Mouse (Mus musculus): ENCODE data around the gene Atp6v1fnb. TPM values are rescaled to one million over a fixed set of nuclear protein-coding genes. Genes with fewer than 3 reads are reported as not detected.

The Atp6v1fnb gene
- polyA plus RNA-seq (2015; fragmentation: Illumina TruSeq; extraction: RNeasy Lipid Tissue Mini Kit (QIAGEN cat#74804); ENCODE audit: low read depth, low replicate concordance), result not detected

GRCm38 (mm10) chr6:29471137-29471536, at the start of gene Atp6v1fnb:
Atp6v1fnb (plus strand) TSS chr6:29471437.

GRCm38 (mm10) chr6:29433038-29433803, 38.0 kb upstream of the Atp6v1fnb start, which contains the start of gene Flnc:
Flnc (plus strand) TSS chr6:29433256.

GRCm38 (mm10) chr6:29467583-29468354, 3.5 kb upstream of the Atp6v1fnb start, which contains the start of gene Atp6v1f:
Atp6v1f (plus strand) TSS chr6:29467718.

DNA sequence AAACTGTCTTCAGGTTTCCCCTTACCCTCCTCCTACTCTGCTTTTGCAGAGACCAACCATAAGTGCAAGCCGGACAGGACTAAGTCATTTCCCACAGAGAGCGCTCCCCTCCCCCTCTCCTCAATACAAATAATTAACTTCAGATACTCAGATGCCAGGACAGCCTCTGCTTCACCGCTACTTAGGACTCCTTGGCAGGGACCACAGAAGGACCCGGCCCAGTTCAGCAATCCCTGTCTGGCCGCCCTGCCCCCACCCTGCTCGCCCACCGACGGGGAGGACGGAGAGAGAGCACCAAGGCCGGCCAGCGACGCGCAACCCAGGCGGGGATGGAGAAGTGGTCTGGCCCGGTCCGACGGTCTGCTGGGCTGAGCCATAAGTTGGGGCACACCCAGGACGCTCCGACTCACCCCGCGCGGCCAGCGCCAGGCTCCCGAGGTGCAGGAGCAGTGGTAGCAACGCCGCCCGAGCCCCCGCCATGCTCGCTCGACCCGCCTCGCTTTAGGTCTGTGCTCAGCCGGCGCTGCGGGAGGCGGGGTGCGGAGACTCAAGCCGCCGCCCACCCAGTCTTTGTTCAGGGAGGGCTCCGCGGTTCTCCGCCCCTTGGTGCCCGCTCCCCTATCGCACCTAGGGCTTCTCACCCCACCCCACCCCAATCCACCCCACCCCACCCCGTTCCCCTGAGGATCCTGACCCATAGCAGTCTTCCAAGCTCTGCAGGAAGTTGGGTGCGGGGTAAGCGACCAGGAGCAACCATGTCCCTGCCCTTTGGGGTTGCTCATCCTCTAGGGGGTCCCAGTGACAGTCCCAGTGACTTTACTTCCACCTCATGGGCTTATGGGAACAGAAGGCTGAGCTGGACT, 36.4 kb downstream of the Atp6v1fnb start, which contains the start of gene Kcp:
Kcp (minus strand) TSS at position 506 of the 863 bp plus-strand sequence.

Other genes with a start within 250 kb of the Atp6v1fnb start
- gene Hilpda, start 198.9 kb upstream of the Atp6v1fnb start, polyA plus RNA-seq (2015; fragmentation: Illumina TruSeq; extraction: RNeasy Lipid Tissue Mini Kit (QIAGEN cat#74804); ENCODE audit: low read depth, low replicate concordance), result 14.4 TPM
- gene Fam71f2, start 191.8 kb upstream of the Atp6v1fnb start, polyA plus RNA-seq (2015; fragmentation: Illumina TruSeq; extraction: RNeasy Lipid Tissue Mini Kit (QIAGEN cat#74804); ENCODE audit: low read depth, low replicate concordance), result 1.3 TPM
- not detected for gene Fam71f1, start 152.3 kb upstream of the Atp6v1fnb start, polyA plus RNA-seq (2015; fragmentation: Illumina TruSeq; extraction: RNeasy Lipid Tissue Mini Kit (QIAGEN cat#74804); ENCODE audit: low read depth, low replicate concordance)
- 81.0 TPM for gene Calu, start 123.4 kb upstream of the Atp6v1fnb start, polyA plus RNA-seq (2015; fragmentation: Illumina TruSeq; extraction: RNeasy Lipid Tissue Mini Kit (QIAGEN cat#74804); ENCODE audit: low read depth, low replicate concordance)
- not detected for gene Opn1sw, start 83.0 kb upstream of the Atp6v1fnb start, polyA plus RNA-seq (2015; fragmentation: Illumina TruSeq; extraction: RNeasy Lipid Tissue Mini Kit (QIAGEN cat#74804); ENCODE audit: low read depth, low replicate concordance)
- 123 TPM for gene Ccdc136, start 75.1 kb upstream of the Atp6v1fnb start, polyA plus RNA-seq (2015; fragmentation: Illumina TruSeq; extraction: RNeasy Lipid Tissue Mini Kit (QIAGEN cat#74804); ENCODE audit: low read depth, low replicate concordance)
- 0.92 TPM for gene Flnc, start 38.2 kb upstream of the Atp6v1fnb start, polyA plus RNA-seq (2015; fragmentation: Illumina TruSeq; extraction: RNeasy Lipid Tissue Mini Kit (QIAGEN cat#74804); ENCODE audit: low read depth, low replicate concordance)
- gene Atp6v1f, start 3.7 kb upstream of the Atp6v1fnb start, polyA plus RNA-seq (2015; fragmentation: Illumina TruSeq; extraction: RNeasy Lipid Tissue Mini Kit (QIAGEN cat#74804); ENCODE audit: low read depth, low replicate concordance), result 398 TPM
- 1.1 TPM for gene Kcp, start 36.5 kb downstream of the Atp6v1fnb start, polyA plus RNA-seq (2015; fragmentation: Illumina TruSeq; extraction: RNeasy Lipid Tissue Mini Kit (QIAGEN cat#74804); ENCODE audit: low read depth, low replicate concordance)
- gene Irf5, start 55.2 kb downstream of the Atp6v1fnb start, polyA plus RNA-seq (2015; fragmentation: Illumina TruSeq; extraction: RNeasy Lipid Tissue Mini Kit (QIAGEN cat#74804); ENCODE audit: low read depth, low replicate concordance), result 3.2 TPM
- gene Tnpo3, start 138.4 kb downstream of the Atp6v1fnb start, polyA plus RNA-seq (2015; fragmentation: Illumina TruSeq; extraction: RNeasy Lipid Tissue Mini Kit (QIAGEN cat#74804); ENCODE audit: low read depth, low replicate concordance), result 52.1 TPM
- gene Tspan33, start 222.8 kb downstream of the Atp6v1fnb start, polyA plus RNA-seq (2015; fragmentation: Illumina TruSeq; extraction: RNeasy Lipid Tissue Mini Kit (QIAGEN cat#74804); ENCODE audit: low read depth, low replicate concordance), result 24.5 TPM